Mouse (Mus musculus) urinary bladder, postnatal 14 days (tissue): ENCODE measurements around the gene Gm20890.
"Not testable (repeated sequence)": the region's sequence is repeated elsewhere in the genome, so short reads cannot be mapped to it uniquely, and the experiment has no call there.

Experiments
- DNase-seq: peaks from one replicate; pipeline ENCODE4 v3.0.0; 2021; ENCODE audit warnings: low spot score

The Gm20890 gene

GRCm38 (mm10) chrY:26776699-26777098 is at the start of gene Gm20890:
TSS of gene Gm20890 (minus strand) at chrY:26776799.
- DNase-seq = not testable (repeated sequence)
